Mouse (Mus musculus): ENCODE measurements around the gene Vwa3b. TPM values are rescaled to one million over a fixed set of nuclear protein-coding genes. Genes with fewer than 3 reads are reported as not detected.

Vwa3b gene
- polyA plus RNA-seq, 1 experiment from 2014 or later, result 0.90 TPM

- WGBS, result 89% methylated on average over 4 of the region's 4 CpGs
Observed at GRCm38 (mm10) chr1:37201406-37201805, 175.0 kb downstream of the Vwa3b start.

GRCm38 (mm10) chr1:37207743-37208142, 181.3 kb downstream of the Vwa3b start:
- no peaks in the 10 kb centered on the region for H3K4me1 ChIP-seq (ENCODE audit: control insufficient read depth, insufficient read depth, low read length)
- 0 out of 2 replicates have a peak, but pooled peaks cover 2% of the 10 kb centered on the region for H3K9me3 ChIP-seq (replicated peaks; ENCODE audit: control insufficient read depth, low read length)
- no peak overlapping the region for H3K27ac ChIP-seq (ENCODE audit: low read depth, low read length)
- no peaks in the 10 kb centered on the region for H3K36me3 ChIP-seq (ENCODE audit: control insufficient read depth, insufficient read depth, low read length)
- H3K4me3 ChIP-seq (ENCODE audit: low read depth, low read length), result no peak overlapping the region
- no peak for DNase-seq (ENCODE audit: low spot score)
- 66% methylated on average over 8 of the region's 8 CpGs for WGBS
- H3K27me3 ChIP-seq (replicated peaks; ENCODE audit: control insufficient read depth, insufficient read depth, low read length), result no peaks in the 10 kb centered on the region
- H3K4me2 ChIP-seq (ENCODE audit: low read length), result no peak overlapping the region
- no peak overlapping the region for H3K9ac ChIP-seq (ENCODE audit: low read length)
- ATAC-seq, result no peak

More at GRCm38 (mm10) chr1:37201406-37201805, 175.0 kb downstream of the Vwa3b start:
- no peaks in the 10 kb centered on the region for H3K9me3 ChIP-seq (replicated peaks; ENCODE audit: control insufficient read depth, low read length)
- no peak overlapping the region for H3K27ac ChIP-seq (ENCODE audit: low read depth, low read length)
- no peaks in the 10 kb centered on the region for H3K27me3 ChIP-seq (replicated peaks; ENCODE audit: control insufficient read depth, insufficient read depth, low read length)
- H3K4me1 ChIP-seq (ENCODE audit: control insufficient read depth, insufficient read depth, low read length), result no peaks in the 10 kb centered on the region
- H3K9ac ChIP-seq (ENCODE audit: low read length), result no peak overlapping the region
- no peak overlapping the region for H3K4me2 ChIP-seq (ENCODE audit: low read length)
- ATAC-seq (no peak), DNase-seq (ENCODE audit: low spot score) (no peak)
- no peak overlapping the region for H3K4me3 ChIP-seq (ENCODE audit: low read depth, low read length)
- H3K36me3 ChIP-seq (ENCODE audit: control insufficient read depth, insufficient read depth, low read length), result no peaks in the 10 kb centered on the region

- Histone ChIP-seq H3K27ac (ENCODE audit: low read depth, low read length) (no peak overlapping the region), H3K36me3 (ENCODE audit: control insufficient read depth, insufficient read depth, low read length) (no peaks in the 10 kb centered on the region), H3K9ac (ENCODE audit: low read length) (no peak overlapping the region), H3K4me1 (ENCODE audit: control insufficient read depth, insufficient read depth, low read length) (no peaks in the 10 kb centered on the region), H3K4me3 (ENCODE audit: low read depth, low read length) (no peak overlapping the region), H3K9me3 (replicated peaks; ENCODE audit: control insufficient read depth, low read length) (0 out of 2 replicates have a peak, but pooled peaks cover 2% of the 10 kb centered on the region), H3K27me3 (replicated peaks; ENCODE audit: control insufficient read depth, insufficient read depth, low read length) (no peaks in the 10 kb centered on the region), H3K4me2 (ENCODE audit: low read length) (no peak overlapping the region)
- ATAC-seq (no peak), DNase-seq (ENCODE audit: low spot score) (no peak)
- whole genome bisulfite sequencing, result 92% methylated on average over 9 of the region's 9 CpGs
Observed at GRCm38 (mm10) chr1:37212375-37212774, 186.0 kb downstream of the Vwa3b start.

- DNase-seq (ENCODE audit: low spot score) (no peak), ATAC-seq (no peak)
- 73% methylated on average over 1 of the region's 1 CpGs for WGBS
Observed at GRCm38 (mm10) chr1:37214144-37214543, 187.7 kb downstream of the Vwa3b start, which contains the start of gene Cnga3. Cnga3 (plus strand) TSS chr1:37214434.

GRCm38 (mm10) chr1:37218386-37218785, 192.0 kb downstream of the Vwa3b start:
- 5% methylated on average over 14 of the region's 14 CpGs for WGBS
- Histone ChIP-seq H3K27ac (ENCODE audit: low read depth, low read length) (no peak overlapping the region), H3K9me3 (replicated peaks; ENCODE audit: control insufficient read depth, low read length) (no peaks in the 10 kb centered on the region), H3K27me3 (replicated peaks; ENCODE audit: control insufficient read depth, insufficient read depth, low read length) (no peaks in the 10 kb centered on the region), H3K4me3 (ENCODE audit: low read depth, low read length) (no peak overlapping the region), H3K4me2 (ENCODE audit: low read length) (no peak overlapping the region), H3K4me1 (ENCODE audit: control insufficient read depth, insufficient read depth, low read length) (peaks cover 10% of the 10 kb centered on the region; the same call in 1 of the 2 replicates), H3K36me3 (ENCODE audit: control insufficient read depth, insufficient read depth, low read length) (no peaks in the 10 kb centered on the region), H3K9ac (ENCODE audit: low read length) (no peak overlapping the region)
- DNase-seq (ENCODE audit: low spot score) (peak; percentile 35), ATAC-seq (no peak)

More at GRCm38 (mm10) chr1:37214144-37214543, 187.7 kb downstream of the Vwa3b start, which contains the start of gene Cnga3:
- no peak within 1 kb of the TSS for H3K4me3 ChIP-seq (ENCODE audit: low read depth, low read length)
- H3K4me2 ChIP-seq (ENCODE audit: low read length), result no peak within 1 kb of the TSS
- H3K27ac ChIP-seq (ENCODE audit: low read depth, low read length), result no peak within 1 kb of the TSS
- H3K9me3 ChIP-seq (replicated peaks; ENCODE audit: control insufficient read depth, low read length), result 0 out of 2 replicates have a peak, but pooled peaks cover 2% of the 10 kb centered on the region
- no peak within 1 kb of the TSS for H3K9ac ChIP-seq (ENCODE audit: low read length)
- no peaks in the 10 kb centered on the region for H3K4me1 ChIP-seq (ENCODE audit: control insufficient read depth, insufficient read depth, low read length)
- no peaks in the 10 kb centered on the region for H3K36me3 ChIP-seq (ENCODE audit: control insufficient read depth, insufficient read depth, low read length)
- H3K27me3 ChIP-seq (replicated peaks; ENCODE audit: control insufficient read depth, insufficient read depth, low read length), result no peaks in the 10 kb centered on the region

GRCm38 (mm10) chr1:37219593-37219992, 193.2 kb downstream of the Vwa3b start:
- peak; percentile 38 for ATAC-seq
- Histone ChIP-seq H3K27me3 (replicated peaks; ENCODE audit: control insufficient read depth, insufficient read depth, low read length) (no peaks in the 10 kb centered on the region), H3K4me2 (ENCODE audit: low read length) (peak overlapping the region; percentile 19; the same call in 1 of the 2 replicates), H3K4me3 (ENCODE audit: low read depth, low read length) (no peak overlapping the region), H3K9me3 (replicated peaks; ENCODE audit: control insufficient read depth, low read length) (no peaks in the 10 kb centered on the region), H3K9ac (ENCODE audit: low read length) (no peak overlapping the region), H3K36me3 (ENCODE audit: control insufficient read depth, insufficient read depth, low read length) (no peaks in the 10 kb centered on the region), H3K27ac (ENCODE audit: low read depth, low read length) (no peak overlapping the region), H3K4me1 (ENCODE audit: control insufficient read depth, insufficient read depth, low read length) (peaks cover 10% of the 10 kb centered on the region; the same call in 1 of the 2 replicates)
- DNase-seq (ENCODE audit: low spot score), result no peak
- WGBS, result 83% methylated on average over 5 of the region's 5 CpGs

GRCm38 (mm10) chr1:37220134-37220907, 193.9 kb downstream of the Vwa3b start:
- 33% methylated on average over 6 of the region's 6 CpGs for WGBS
- H3K9ac ChIP-seq (ENCODE audit: low read length), result no peak overlapping the region
- no peak overlapping the region for H3K4me3 ChIP-seq (ENCODE audit: low read depth, low read length)
- no peaks in the 10 kb centered on the region for H3K9me3 ChIP-seq (replicated peaks; ENCODE audit: control insufficient read depth, low read length)
- peak; percentile 99 for ATAC-seq
- peak overlapping the region; percentile 19; the same call in 1 of the 2 replicates for H3K4me2 ChIP-seq (ENCODE audit: low read length)
- no peaks in the 10 kb centered on the region for H3K36me3 ChIP-seq (ENCODE audit: control insufficient read depth, insufficient read depth, low read length)
- DNase-seq (ENCODE audit: low spot score), result peak; percentile 96
- peaks cover 10% of the 10 kb centered on the region; the same call in 1 of the 2 replicates for H3K4me1 ChIP-seq (ENCODE audit: control insufficient read depth, insufficient read depth, low read length)
- H3K27me3 ChIP-seq (replicated peaks; ENCODE audit: control insufficient read depth, insufficient read depth, low read length), result no peaks in the 10 kb centered on the region
- peak overlapping the region; percentile 44 for H3K27ac ChIP-seq (ENCODE audit: low read depth, low read length)

- no peak for ATAC-seq
- H3K4me2 ChIP-seq (ENCODE audit: low read length), result no peak overlapping the region
- H3K9me3 ChIP-seq (replicated peaks; ENCODE audit: control insufficient read depth, low read length), result no peaks in the 10 kb centered on the region
- no peak overlapping the region for H3K9ac ChIP-seq (ENCODE audit: low read length)
- H3K4me1 ChIP-seq (ENCODE audit: control insufficient read depth, insufficient read depth, low read length), result peaks cover 10% of the 10 kb centered on the region; the same call in 1 of the 2 replicates
- no peak for DNase-seq (ENCODE audit: low spot score)
- 81% methylated on average over 7 of the region's 7 CpGs for WGBS
- H3K27ac ChIP-seq (ENCODE audit: low read depth, low read length), result no peak overlapping the region
- no peak overlapping the region for H3K4me3 ChIP-seq (ENCODE audit: low read depth, low read length)
- no peaks in the 10 kb centered on the region for H3K36me3 ChIP-seq (ENCODE audit: control insufficient read depth, insufficient read depth, low read length)
- H3K27me3 ChIP-seq (replicated peaks; ENCODE audit: control insufficient read depth, insufficient read depth, low read length), result no peaks in the 10 kb centered on the region
Observed at GRCm38 (mm10) chr1:37222002-37222401, 195.6 kb downstream of the Vwa3b start.

- no peak for ATAC-seq
- H3K36me3 ChIP-seq (ENCODE audit: control insufficient read depth, insufficient read depth, low read length), result no peaks in the 10 kb centered on the region
Observed at GRCm38 (mm10) chr1:37230404-37230803, 204.0 kb downstream of the Vwa3b start.

More at GRCm38 (mm10) chr1:37230404-37230803, 204.0 kb downstream of the Vwa3b start:
- H3K9ac ChIP-seq (ENCODE audit: low read length), result no peak overlapping the region
- no peaks in the 10 kb centered on the region for H3K27me3 ChIP-seq (replicated peaks; ENCODE audit: control insufficient read depth, insufficient read depth, low read length)
- H3K9me3 ChIP-seq (replicated peaks; ENCODE audit: control insufficient read depth, low read length), result 0 out of 2 replicates have a peak, but pooled peaks cover 2% of the 10 kb centered on the region
- DNase-seq (ENCODE audit: low spot score), result no peak
- no peak overlapping the region for H3K4me3 ChIP-seq (ENCODE audit: low read depth, low read length)
- no peak overlapping the region for H3K27ac ChIP-seq (ENCODE audit: low read depth, low read length)
- H3K4me2 ChIP-seq (ENCODE audit: low read length), result no peak overlapping the region
- H3K4me1 ChIP-seq (ENCODE audit: control insufficient read depth, insufficient read depth, low read length), result no peaks in the 10 kb centered on the region
- 79% methylated on average over 6 of the region's 6 CpGs for WGBS
